Mouse (Mus musculus) erythroblast, embryonic 14.5 days (primary cell): Measurements from ENCODE around the gene 2310034G01Rik. TPM values are rescaled to one million over a fixed set of nuclear protein-coding genes. Genes with fewer than 3 reads are reported as not detected.

Source experiments
- H3K27me3 ChIP-seq: 2 replicates; pipeline ENCODE4 v1.6.1; 2012; ENCODE audit warnings: inconsistent platforms; ENCODE audit not compliant: control insufficient read depth
- H3K36me3 ChIP-seq: 2 replicates; pipeline ENCODE4 v1.6.1; 2012; ENCODE audit warnings: mild to moderate bottlenecking, inconsistent platforms; ENCODE audit not compliant: control insufficient read depth
- H3K4me1 ChIP-seq: 2 replicates; pipeline ENCODE4 v1.6.1; 2012; ENCODE audit warnings: inconsistent platforms; ENCODE audit not compliant: control insufficient read depth
- H3K4me3 ChIP-seq: replicated peaks from 2 replicates; pipeline ENCODE3; 2012; ENCODE audit warnings: moderate library complexity, mild to moderate bottlenecking, inconsistent platforms
- H3K9me3 ChIP-seq: 2 replicates; pipeline ENCODE4 v1.6.1; 2012; ENCODE audit warnings: low read length, inconsistent platforms, mixed read lengths; ENCODE audit not compliant: control insufficient read depth
- GATA1 ChIP-seq: IDR thresholded peaks from 2 replicates; pipeline ENCODE4 v1.6.1; 2012; ENCODE audit warnings: low read length, inconsistent platforms, mixed read lengths
- TAL1 ChIP-seq: IDR thresholded peaks from 3 replicates; pipeline ENCODE4 v1.6.1; 2012; ENCODE audit warnings: low read length, inconsistent platforms, mixed read lengths
- polyA plus RNA-seq: library from polyadenylated mRNA; stranded (reverse); fragments of >175 nt; gene quantifications from 2 replicates; pipeline ENCODE4 v1.2.3, GENCODE M21; 2012

2310034G01Rik gene
- polyA plus RNA-seq, 1 experiment = not detected

DNA sequence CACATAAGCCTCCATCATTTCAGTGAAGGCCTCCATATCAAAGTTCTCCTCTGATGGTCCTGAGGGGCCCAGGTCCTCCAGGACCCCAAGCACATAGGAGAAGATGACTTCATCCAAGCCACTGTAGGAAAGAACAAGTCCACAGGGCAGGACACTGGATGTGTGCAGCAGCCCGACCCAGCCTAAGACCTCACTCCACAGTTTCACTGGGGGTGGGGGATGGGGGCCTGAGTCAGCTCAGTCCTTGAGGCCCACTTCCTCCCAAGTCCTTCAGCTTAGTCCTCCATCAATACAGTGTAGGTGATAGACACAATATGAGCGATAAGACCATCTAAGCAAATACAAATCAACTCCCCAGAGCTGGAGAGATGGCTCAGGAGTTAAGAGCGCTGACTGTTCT is 18.2 kb downstream of the 2310034G01Rik start:
- Histone ChIP-seq H3K36me3 (peaks cover 33% of the 10 kb centered on the region), H3K4me3 (no peak overlapping the region), H3K9me3 (no peaks in the 10 kb centered on the region), H3K27me3 (peaks cover 16% of the 10 kb centered on the region), H3K4me1 (peaks cover 44% of the 10 kb centered on the region)
- TF ChIP-seq GATA1 (no peak), TAL1 (no peak)

DNA sequence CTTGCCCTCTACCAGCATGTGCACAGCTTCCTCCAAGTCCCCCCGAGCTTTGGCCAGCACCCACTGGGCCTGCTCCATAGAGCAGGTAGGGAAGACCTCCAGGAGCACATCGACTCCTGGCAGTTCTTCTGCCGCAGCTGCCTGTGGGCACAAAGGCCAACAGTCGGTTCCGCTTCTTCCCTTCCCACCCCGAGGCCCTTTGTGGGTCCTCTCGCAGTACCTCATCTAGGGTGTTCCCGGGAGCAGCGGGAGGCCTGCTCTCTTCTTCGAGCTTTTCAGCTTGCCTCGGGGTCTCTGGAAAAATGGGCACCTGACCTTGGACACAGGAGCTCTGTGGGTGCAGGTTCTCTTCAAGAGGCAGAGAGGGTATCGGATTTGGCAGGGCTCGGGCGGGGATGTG is 18.8 kb downstream of the 2310034G01Rik start:
- Histone ChIP-seq H3K4me3 (no peak overlapping the region), H3K4me1 (peaks cover 47% of the 10 kb centered on the region), H3K9me3 (no peaks in the 10 kb centered on the region), H3K36me3 (peaks cover 32% of the 10 kb centered on the region), H3K27me3 (peaks cover 22% of the 10 kb centered on the region)
- TF ChIP-seq GATA1 = no peak
- TF ChIP-seq TAL1 = no peak

DNA sequence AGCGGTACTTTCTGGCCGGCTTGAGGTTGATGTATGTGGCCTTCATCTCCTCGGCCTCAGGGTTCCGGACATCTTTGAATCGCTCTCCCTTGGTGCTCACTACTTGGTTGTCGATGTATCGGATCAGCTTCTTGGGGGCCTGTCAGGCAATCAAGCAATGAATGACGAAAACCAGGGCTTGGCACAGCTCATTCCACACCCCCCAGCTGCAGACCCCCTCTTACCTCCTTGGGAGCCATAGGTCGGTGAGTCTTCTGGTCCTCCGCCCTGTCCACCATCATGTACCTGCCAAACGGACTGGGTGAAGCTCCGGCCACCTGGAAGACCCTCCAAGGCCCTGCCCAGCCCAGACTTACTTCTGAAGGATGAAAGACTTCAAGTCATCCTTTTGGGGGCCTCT is 19.4 kb downstream of the 2310034G01Rik start:
- Histone ChIP-seq H3K27me3 (peaks cover 29% of the 10 kb centered on the region), H3K36me3 (peaks cover 29% of the 10 kb centered on the region), H3K9me3 (no peaks in the 10 kb centered on the region), H3K4me3 (no peak overlapping the region), H3K4me1 (peaks cover 50% of the 10 kb centered on the region)
- TF ChIP-seq TAL1 (no peak), GATA1 (no peak)

DNA sequence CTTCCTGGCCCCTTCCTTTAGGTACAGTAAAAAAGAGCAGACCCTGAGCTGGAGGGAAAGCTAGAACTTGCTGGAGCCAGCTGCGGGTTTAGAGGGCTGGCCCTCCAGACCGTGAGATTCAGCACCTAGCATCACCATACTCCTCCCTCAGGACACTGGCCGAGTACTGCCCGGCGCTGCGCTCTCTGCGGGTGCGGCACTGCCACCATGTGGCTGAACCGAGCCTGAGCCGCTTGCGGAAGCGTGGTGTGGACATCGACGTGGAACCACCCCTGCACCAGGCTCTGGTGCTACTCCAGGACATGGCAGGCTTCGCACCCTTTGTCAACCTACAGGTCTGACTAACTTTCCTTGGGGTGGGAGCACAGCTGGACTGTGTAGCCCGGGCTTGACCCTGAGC is 20.2 kb downstream of the 2310034G01Rik start:
- Histone ChIP-seq H3K27me3 (peaks cover 36% of the 10 kb centered on the region), H3K4me3 (peak overlapping the region; percentile 73), H3K9me3 (no peaks in the 10 kb centered on the region), H3K36me3 (peaks cover 27% of the 10 kb centered on the region), H3K4me1 (peaks cover 52% of the 10 kb centered on the region)
- TF ChIP-seq GATA1 (no peak), TAL1 (no peak)

DNA sequence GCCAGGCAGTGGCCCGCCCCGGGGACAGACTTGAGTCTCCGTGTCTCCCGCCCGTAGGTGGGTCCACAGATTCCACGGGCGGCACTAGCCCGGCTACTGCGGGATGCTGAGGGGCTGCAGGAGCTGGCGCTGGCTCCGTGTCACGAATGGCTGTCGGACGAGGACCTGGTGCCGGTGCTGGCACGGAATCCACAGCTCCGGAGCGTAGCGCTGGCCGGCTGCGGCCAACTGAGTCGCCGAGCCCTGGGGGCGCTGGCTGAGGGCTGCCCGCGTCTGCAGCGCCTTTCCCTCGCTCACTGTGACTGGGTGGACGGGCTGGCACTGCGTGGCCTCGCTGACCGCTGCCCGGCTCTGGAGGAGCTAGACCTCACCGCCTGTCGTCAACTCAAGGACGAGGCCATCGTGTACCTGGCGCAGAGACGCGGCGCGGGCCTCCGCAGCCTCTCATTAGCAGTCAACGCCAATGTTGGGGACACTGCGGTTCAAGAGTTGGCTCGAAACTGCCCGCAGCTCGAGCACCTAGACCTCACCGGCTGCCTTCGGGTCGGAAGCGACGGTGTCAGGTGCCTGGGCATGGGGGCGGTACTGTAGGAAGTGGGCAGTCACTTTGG is 21.0 kb downstream of the 2310034G01Rik start:
- H3K9me3 ChIP-seq = no peaks in the 10 kb centered on the region
- peak overlapping the region; percentile 73 for H3K4me3 ChIP-seq
- TF ChIP-seq TAL1 (no peak), GATA1 (no peak)
- peaks cover 44% of the 10 kb centered on the region for H3K27me3 ChIP-seq
- peaks cover 27% of the 10 kb centered on the region for H3K36me3 ChIP-seq
- H3K4me1 ChIP-seq = peaks cover 55% of the 10 kb centered on the region

DNA sequence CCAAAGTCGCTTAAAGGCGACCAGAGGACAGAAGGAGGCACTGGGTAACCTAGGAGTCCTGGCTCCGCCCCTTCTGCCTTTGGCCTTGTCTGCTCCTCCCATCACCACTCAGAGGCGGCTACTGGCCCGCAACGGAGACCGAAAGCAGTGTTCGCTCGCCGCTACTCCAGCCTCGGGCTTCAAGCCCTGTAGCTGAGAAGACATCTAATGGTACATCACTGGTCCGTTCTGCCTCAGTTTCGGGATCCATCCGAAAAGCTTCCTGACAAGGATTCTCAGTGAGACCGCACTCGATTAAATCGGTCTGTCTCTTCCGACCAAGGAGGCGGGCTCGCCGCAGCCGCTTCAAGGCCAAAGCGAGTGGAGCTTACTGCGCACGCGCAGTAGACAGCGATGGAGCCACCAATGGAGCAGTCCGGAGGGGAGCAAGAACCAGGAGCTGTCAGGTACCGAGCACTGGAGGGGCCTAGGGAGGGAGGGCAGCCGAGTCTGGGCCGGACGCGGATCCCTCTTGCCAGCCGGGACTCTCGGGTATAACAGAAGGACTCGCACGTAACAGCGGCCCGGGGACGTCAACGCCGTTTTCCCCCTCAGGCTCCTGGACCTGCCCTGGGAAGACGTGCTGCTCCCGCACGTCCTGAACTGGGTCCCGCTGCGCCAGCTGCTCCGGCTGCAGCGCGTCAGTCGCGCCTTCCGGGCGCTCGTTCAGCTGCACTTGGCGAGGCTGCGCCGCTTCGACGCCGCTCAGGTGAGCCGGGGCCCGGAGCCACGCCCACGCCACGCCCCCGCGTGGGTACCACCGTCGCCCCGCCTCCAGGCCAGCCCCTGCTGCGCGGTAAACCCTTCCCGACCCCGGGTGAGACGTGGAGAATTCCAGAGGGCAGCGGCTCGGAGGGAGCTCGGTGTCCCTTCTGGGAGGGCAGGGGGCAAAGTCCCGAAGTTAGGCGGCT is 21.7 kb downstream of the 2310034G01Rik start, which contains the start of gene Fbxl15:
Fbxl15 (plus strand) TSS at position 104 of the 950 bp plus-strand sequence.
- peaks cover 55% of the 10 kb centered on the region for H3K4me1 ChIP-seq
- peaks cover 52% of the 10 kb centered on the region for H3K27me3 ChIP-seq
- TF ChIP-seq TAL1 = no peak
- peak; percentile 11; the same call in 1 of the 2 replicates for TF ChIP-seq GATA1
- no peaks in the 10 kb centered on the region for H3K9me3 ChIP-seq
- peak within 1 kb of the TSS; percentile 73 for H3K4me3 ChIP-seq
- peaks cover 27% of the 10 kb centered on the region for H3K36me3 ChIP-seq

DNA sequence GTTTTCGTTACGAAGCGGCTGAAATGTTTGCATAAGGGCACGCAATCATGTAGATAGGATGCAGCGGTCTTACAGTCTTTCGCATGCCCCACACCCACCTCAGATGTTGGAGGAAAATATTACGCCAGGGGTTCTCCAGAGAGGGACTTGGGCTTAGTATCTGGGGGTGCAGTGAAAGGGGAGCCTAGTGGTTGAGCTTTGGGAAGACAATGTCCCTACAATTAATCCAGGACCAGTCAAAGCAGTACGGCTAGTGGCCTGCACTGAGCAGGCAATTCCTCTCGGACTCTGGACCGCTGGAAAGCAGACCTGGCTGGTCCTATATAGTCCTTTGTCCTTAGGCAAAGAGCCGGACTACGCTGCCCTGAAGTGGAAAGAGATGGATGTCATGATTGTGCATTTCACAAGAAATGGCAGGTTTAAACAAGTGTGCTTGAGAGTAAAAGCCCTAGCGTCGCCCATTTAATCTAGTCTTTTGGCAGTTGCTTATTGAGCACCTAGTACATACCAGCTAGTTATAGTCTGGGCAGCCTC is 22.5 kb downstream of the 2310034G01Rik start:
- Histone ChIP-seq H3K4me1 (peaks cover 54% of the 10 kb centered on the region), H3K9me3 (no peaks in the 10 kb centered on the region), H3K36me3 (peaks cover 27% of the 10 kb centered on the region), H3K4me3 (peak overlapping the region; percentile 73), H3K27me3 (peaks cover 60% of the 10 kb centered on the region)
- no peak for TF ChIP-seq GATA1

DNA sequence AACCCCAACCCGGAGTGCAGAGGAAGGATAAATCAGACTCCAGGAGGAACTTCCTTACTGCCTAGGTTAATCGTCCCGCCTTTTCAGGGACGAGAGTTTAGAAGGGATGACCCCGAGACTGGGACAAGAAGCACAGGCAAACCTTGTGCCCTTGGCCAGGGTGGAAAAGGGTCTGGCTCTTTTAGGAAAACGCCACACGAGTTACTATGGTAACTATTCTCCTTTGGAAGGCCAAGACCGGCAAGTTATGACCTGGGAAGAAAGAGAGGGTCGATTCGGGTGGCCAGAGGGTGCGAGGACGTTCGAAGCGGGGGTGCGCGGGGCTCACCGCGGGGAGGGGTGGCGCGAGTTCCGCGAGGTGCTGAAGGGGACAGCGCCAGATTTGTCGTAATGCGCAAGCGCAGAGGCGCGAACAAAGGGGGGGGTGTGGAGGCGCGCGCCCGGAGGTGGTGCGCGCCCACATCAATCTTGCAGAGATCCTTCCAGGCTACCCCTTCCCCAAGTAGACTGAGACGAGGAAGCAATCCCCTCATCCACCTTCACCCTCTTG is 23.3 kb downstream of the 2310034G01Rik start, which contains the start of gene Psd:
Psd (minus strand) TSS at position 401 of the 550 bp plus-strand sequence.
- Histone ChIP-seq H3K9me3 (no peaks in the 10 kb centered on the region), H3K4me3 (peak within 1 kb of the TSS; percentile 73), H3K36me3 (peaks cover 19% of the 10 kb centered on the region), H3K4me1 (peaks cover 52% of the 10 kb centered on the region), H3K27me3 (peaks cover 67% of the 10 kb centered on the region)
- no peak for TF ChIP-seq GATA1
- no peak for TF ChIP-seq TAL1
